In the genomic region with DNA sequence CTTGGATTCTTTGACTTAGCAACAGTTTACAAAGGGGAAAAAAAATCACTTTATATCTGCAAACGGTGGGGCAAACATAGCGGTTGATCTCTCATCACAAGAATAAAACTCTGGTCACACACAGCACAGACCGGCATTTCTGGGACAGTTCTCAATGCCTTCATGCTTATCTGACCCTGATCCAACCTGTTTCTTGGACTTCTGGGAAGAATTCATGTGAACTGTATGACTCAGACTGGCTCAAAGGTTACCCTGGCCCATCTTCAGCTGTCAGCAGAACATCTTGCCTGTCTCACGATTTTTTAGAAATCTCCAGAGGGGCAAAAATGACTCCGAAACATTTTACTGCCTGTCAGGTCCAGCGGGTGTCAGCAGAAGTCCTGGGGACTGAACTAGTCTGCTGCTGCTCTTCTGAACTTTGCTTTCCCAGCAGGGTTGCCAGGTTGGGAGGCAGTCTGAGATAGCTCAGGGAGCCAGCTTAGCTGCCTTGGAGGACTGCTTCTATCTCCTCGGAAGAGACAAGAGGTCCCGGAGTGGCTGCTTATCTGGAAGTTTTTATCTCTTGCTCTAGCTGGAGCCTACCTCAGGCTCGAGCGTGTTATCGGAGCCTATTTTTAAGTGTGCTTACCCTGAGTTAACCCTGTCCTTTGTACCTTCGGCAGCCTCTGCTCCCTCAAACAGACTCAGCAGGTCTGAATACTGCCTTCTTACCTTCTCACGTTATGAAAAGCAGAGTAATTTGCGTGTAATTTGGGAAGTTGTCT, we compare ENCODE assay signal across 11 mouse cellular contexts. TPM values are rescaled to one million over a fixed set of nuclear protein-coding genes. Genes with fewer than 3 reads are reported as not detected.
DNase-seq lines count a peak whose midpoint lies in the region; ATAC-seq and TF ChIP-seq lines count a peak whose summit lies in the region.
"Had no signal": no experiment of that assay in that cellular context is flagged by ENCODE, and none has a peak within 500 bp of the region (broad histone marks: within the 10 kb centered on the region; RNA-seq: fewer than 3 reads in every experiment).

No protein-coding gene starts in this region.

- no peak for TF ChIP-seq POLR2A in testis, adult 2 months (IDR thresholded peaks at IDR 0.05; ENCODE audit: control insufficient read depth, low read depth, low read length)

- no peak overlapping the region for H3K9ac ChIP-seq in hindbrain, embryonic 13.5 days

- H3K9me3 ChIP-seq in hindbrain, embryonic 13.5 days, result no peaks in the 10 kb centered on the region

- no peaks in the 10 kb centered on the region for H3K36me3 ChIP-seq in testis, adult 2 months (ENCODE audit: control insufficient read depth, insufficient read depth, low read length)
- no peaks in the 10 kb centered on the region for H3K36me3 ChIP-seq in hindbrain, embryonic 13.5 days
- H3K36me3 ChIP-seq: G1E had no signal

- WGBS in hindbrain, embryonic 13.5 days, result 72% methylated on average over 14 of the region's 14 CpGs

- no peak for ATAC-seq in inflammation-experienced regulatory T-cells, adult 6 months
- ATAC-seq in CD4-positive, CD25-positive, alpha-beta regulatory T cell, adult 4 months, result no peak
- ATAC-seq in hindbrain, embryonic 13.5 days (ENCODE audit: low FRiP score), result no peak
- ATAC-seq: hindbrain, embryonic 16.5 days had no signal

- no peaks in the 10 kb centered on the region for H3K27me3 ChIP-seq in testis, adult 2 months (ENCODE audit: control insufficient read depth, insufficient read depth, low read length)
- H3K27me3 ChIP-seq in hindbrain, embryonic 13.5 days, result no peaks in the 10 kb centered on the region

- no peaks in the 10 kb centered on the region for H3K4me1 ChIP-seq in testis, adult 2 months (ENCODE audit: control insufficient read depth, insufficient read depth, low read length)
- 0 out of 2 replicates have a peak, but pooled peaks cover 4% of the 10 kb centered on the region for H3K4me1 ChIP-seq in hindbrain, embryonic 13.5 days (replicated peaks)

- TF ChIP-seq CTCF in testis, adult 2 months (IDR thresholded peaks at IDR 0.05; ENCODE audit: control insufficient read depth, insufficient read depth, insufficient replicate concordance, low read depth, low read length), result no peak

- peak overlapping the region; percentile 70; the same call in 1 of the 2 replicates for H3K27ac ChIP-seq in testis, adult 2 months (ENCODE audit: control insufficient read depth, insufficient read depth, low read depth, low read length)
- H3K27ac ChIP-seq in hindbrain, embryonic 13.5 days, result no peak overlapping the region
- H3K27ac ChIP-seq: left cerebral cortex, adult 2 months had no signal

- DNase-seq in adrenal gland, adult (ENCODE audit: inconsistent age in 2 of 2, low spot score in 1 of 2), result peak; percentile 15 to 75
- no peak for DNase-seq in adrenal gland, adult 8-10 months
- DNase-seq in testis, postnatal 10 days (ENCODE audit: low spot score), result no peak
- peak; percentile 21 for DNase-seq in kidney, postnatal 10 days

- no peak overlapping the region for H3K4me3 ChIP-seq in testis, adult 2 months (ENCODE audit: control insufficient read depth, low read depth, low read length)
- H3K4me3 ChIP-seq in hindbrain, embryonic 13.5 days, result no peak overlapping the region
- H3K4me3 ChIP-seq: left cerebral cortex, adult 2 months had no signal

- H3K4me2 ChIP-seq in hindbrain, embryonic 13.5 days, result no peak overlapping the region

RNA-seq across cellular contexts. Expression of a gene that starts 29.7 kb away (rescaled TPM):
- 10 to 100 TPM; 25.6 to 50.2 (median 31.1) TPM for total RNA-seq in adrenal gland, adult 8-10 months (2022)
- polyA plus RNA-seq in testis, adult 2 months (2012; rRNA removed), result 46.7 and 46.9 TPM in 2 replicates
- polyA plus RNA-seq in inflammation-experienced regulatory T-cells, adult 6 months (2017; shearing (Covaris generic)), result under 1 TPM; 0.16 to 0.98 (median 0.34) TPM
- under 1 TPM; 0.13 to 0.25 TPM for polyA plus RNA-seq in CD4-positive, CD25-positive, alpha-beta regulatory T cell, adult 4 months (2017; shearing (Covaris generic))
- 73.3 and 75.4 TPM in 2 replicates for polyA plus RNA-seq in hindbrain, embryonic 13.5 days (2015; fragmentation: Nextera tagmentation; extraction: Ambion mirVana)
- polyA plus RNA-seq: G1E had no signal

Comparison
In these comparisons a context has a peak if more than half of its experiments do, and no peak if none do; other contexts are left out.
1. DNase-seq: peak in adrenal gland, adult (2 of 2) and kidney, postnatal 10 days (single experiment); none in adrenal gland, adult 8-10 months (single experiment) and testis, postnatal 10 days (single experiment).
2. RNA of a gene that starts 29.7 kb away (polyA plus RNA-seq): 73.3 to 75.4 TPM in hindbrain, embryonic 13.5 days and 46.7 to 46.9 TPM in testis, adult 2 months; 0.16 to 0.98 TPM in inflammation-experienced regulatory T-cells, adult 6 months and 0.13 to 0.25 TPM in CD4-positive, CD25-positive, alpha-beta regulatory T cell, adult 4 months; every median in the first group is over 10 times any median in the second.